ENCODE assay signal across 22 mouse cellular contexts in genomic region chr10:51173619-51174018, GRCm38 (mm10).
DNase-seq lines count a peak whose midpoint lies in the region; ATAC-seq and TF ChIP-seq lines count a peak whose summit lies in the region.
"Had no signal": no experiment of that assay in that cellular context is flagged by ENCODE, and none has a peak within 500 bp of the region (broad histone marks: within the 10 kb centered on the region; RNA-seq: fewer than 3 reads in every experiment).

No protein-coding gene starts in this region.

- H3K36me3 ChIP-seq in kidney, postnatal 0 days (ENCODE audit: insufficient read depth, low read length): no peaks in the 10 kb centered on the region
- H3K36me3 ChIP-seq in lung, embryonic 16.5 days (ENCODE audit: control insufficient read depth, insufficient read depth, low read length): no peaks in the 10 kb centered on the region
- H3K36me3 ChIP-seq in intestine, embryonic 16.5 days (ENCODE audit: control insufficient read depth, insufficient read depth, low read length): no peaks in the 10 kb centered on the region
- H3K36me3 ChIP-seq: embryonic facial prominence, embryonic 13.5 days; hindbrain, embryonic 12.5 days; hindbrain, embryonic 15.5 days had no signal

- POLR2A ChIA-PET in Patski (lab: Charles Lee): no interaction called here

- no peak overlapping the region for H3K4me3 ChIP-seq in kidney, postnatal 0 days (replicated peaks; ENCODE audit: low read depth, low read length)
- no peak overlapping the region for H3K4me3 ChIP-seq in lung, embryonic 16.5 days (ENCODE audit: low read length)
- no peak overlapping the region for H3K4me3 ChIP-seq in lung, adult 2 months (replicated peaks; ENCODE audit: extremely low read depth, low read depth, low read length)
- no peak overlapping the region for H3K4me3 ChIP-seq in intestine, embryonic 16.5 days (ENCODE audit: low read length)
- H3K4me3 ChIP-seq: embryonic facial prominence, embryonic 13.5 days; gastrocnemius, adult 2 months; hindbrain, embryonic 12.5 days; hindbrain, embryonic 15.5 days had no signal

- no peak for ATAC-seq in kidney, postnatal 0 days (replicated peaks; ENCODE audit: low FRiP score, low read depth)
- ATAC-seq in lung, embryonic 16.5 days (ENCODE audit: low read depth): peak; percentile 49; the same call in 1 of the 2 replicates
- ATAC-seq in Patski: peak; percentile 76
- ATAC-seq in intestine, embryonic 16.5 days: no peak
- ATAC-seq: CD4-positive, CD25-positive, alpha-beta regulatory T cell, adult 4 months; forebrain, embryonic 14.5 days; forebrain, postnatal 0 days had no signal

- CTCF ChIA-PET in Patski (lab: Charles Lee): no interaction called here

- no peak overlapping the region for H3K9ac ChIP-seq in kidney, postnatal 0 days (ENCODE audit: low read depth, low read length)
- no peak overlapping the region for H3K9ac ChIP-seq in lung, embryonic 16.5 days (ENCODE audit: low read length)
- H3K9ac ChIP-seq in intestine, embryonic 16.5 days (ENCODE audit: low read depth, low read length): no peak overlapping the region
- H3K9ac ChIP-seq: embryonic facial prominence, embryonic 13.5 days; forebrain, postnatal 0 days; hindbrain, embryonic 12.5 days; hindbrain, embryonic 15.5 days had no signal

- H3K4me2 ChIP-seq in kidney, postnatal 0 days (ENCODE audit: low read length): no peak overlapping the region
- no peak overlapping the region for H3K4me2 ChIP-seq in lung, embryonic 16.5 days (ENCODE audit: low read depth, low read length)
- no peak overlapping the region for H3K4me2 ChIP-seq in intestine, embryonic 16.5 days (ENCODE audit: low read depth, low read length)
- H3K4me2 ChIP-seq: embryonic facial prominence, embryonic 13.5 days; heart, embryonic 11.5 days; hindbrain, embryonic 12.5 days; hindbrain, embryonic 15.5 days had no signal

- no peaks in the 10 kb centered on the region for H3K4me1 ChIP-seq in kidney, postnatal 0 days (replicated peaks; ENCODE audit: insufficient read depth, low read length)
- H3K4me1 ChIP-seq in lung, embryonic 16.5 days (replicated peaks; ENCODE audit: control insufficient read depth, insufficient read depth, low read length): no peaks in the 10 kb centered on the region
- no peaks in the 10 kb centered on the region for H3K4me1 ChIP-seq in lung, adult 2 months (ENCODE audit: control insufficient read depth, insufficient read depth, low read length)
- no peaks in the 10 kb centered on the region for H3K4me1 ChIP-seq in intestine, embryonic 16.5 days (ENCODE audit: control insufficient read depth, insufficient read depth, low read length)
- H3K4me1 ChIP-seq: embryonic facial prominence, embryonic 13.5 days; hindbrain, embryonic 12.5 days; hindbrain, embryonic 15.5 days had no signal

- H3K27me3 ChIP-seq in kidney, postnatal 0 days (ENCODE audit: insufficient read depth, low read length): no peaks in the 10 kb centered on the region
- no peaks in the 10 kb centered on the region for H3K27me3 ChIP-seq in lung, embryonic 16.5 days (ENCODE audit: control insufficient read depth, insufficient read depth, low read depth, low read length)
- no peaks in the 10 kb centered on the region for H3K27me3 ChIP-seq in Patski
- no peaks in the 10 kb centered on the region for H3K27me3 ChIP-seq in intestine, embryonic 16.5 days (replicated peaks; ENCODE audit: control insufficient read depth, insufficient read depth, low read length)
- H3K27me3 ChIP-seq: embryonic facial prominence, embryonic 13.5 days; hindbrain, embryonic 12.5 days; hindbrain, embryonic 15.5 days had no signal

- in situ Hi-C loops in Patski (cut with MboI; ENCODE audit: low pct_unique_long_range_greater_than_20kb): no loop called here

- no peak for TF ChIP-seq POLR2A in lung, adult 2 months (IDR thresholded peaks at IDR 0.05; ENCODE audit: borderline replicate concordance, extremely low read depth, low read depth, low read length)

- no peak for TF ChIP-seq CTCF in kidney, postnatal 0 days (IDR thresholded peaks at IDR 0.05; ENCODE audit: low read depth)
- no peak for TF ChIP-seq CTCF in lung, adult 2 months (IDR thresholded peaks at IDR 0.05; ENCODE audit: insufficient read depth, low read length)
- TF ChIP-seq CTCF in Patski (IDR thresholded peaks at IDR 0.05): no peak

- peak; percentile 17 for DNase-seq in kidney, postnatal 0 days (ENCODE audit: low spot score)
- DNase-seq in kidney, postnatal 36 days: no peak
- DNase-seq in lung, adult 2 months: no peak
- DNase-seq in Patski (ENCODE audit: low read depth, low spot score): peak; percentile 28
- DNase-seq: adrenal gland, adult 2 months; adrenal gland, postnatal 14 days; cerebellum, adult 11 months; cerebellum, adult 2 months; cerebellum, adult 9-11 months; cerebellum, postnatal 25 days; forebrain, postnatal 0 days; gastrocnemius, adult 2 months; gastrocnemius, postnatal 14 days; heart, adult 11 months had no signal

- no peak overlapping the region for H3K27ac ChIP-seq in kidney, postnatal 0 days
- H3K27ac ChIP-seq in lung, embryonic 16.5 days (ENCODE audit: low read length): no peak overlapping the region
- no peak overlapping the region for H3K27ac ChIP-seq in intestine, embryonic 16.5 days (ENCODE audit: low read length)
- H3K27ac ChIP-seq: embryonic facial prominence, embryonic 13.5 days; gastrocnemius, adult 2 months; hindbrain, embryonic 12.5 days; hindbrain, embryonic 15.5 days had no signal

- H3K9me3 ChIP-seq in kidney, postnatal 0 days (replicated peaks; ENCODE audit: low read length): no peaks in the 10 kb centered on the region
- H3K9me3 ChIP-seq in lung, embryonic 16.5 days (ENCODE audit: control insufficient read depth, low read length): no peaks in the 10 kb centered on the region
- H3K9me3 ChIP-seq in intestine, embryonic 16.5 days (ENCODE audit: control insufficient read depth, low read length): no peaks in the 10 kb centered on the region
- H3K9me3 ChIP-seq: embryonic facial prominence, embryonic 13.5 days; hindbrain, embryonic 12.5 days; hindbrain, embryonic 15.5 days had no signal

- 58% methylated on average over 3 of the region's 3 CpGs for WGBS in kidney, postnatal 0 days
- 34% methylated on average over 3 of the region's 3 CpGs for WGBS in lung, embryonic 16.5 days
- WGBS in lung, adult 2 months: 51% methylated on average over 3 of the region's 3 CpGs
- 40% methylated on average over 3 of the region's 3 CpGs for WGBS in intestine, embryonic 16.5 days

Comparison
In these comparisons a context has a peak if more than half of its experiments do, and no peak if none do; other contexts are left out.
1. DNase-seq: peak in kidney, postnatal 0 days (single experiment) and Patski (single experiment); none in kidney, postnatal 36 days (0 of 2) and lung, adult 2 months (single experiment).
2. ATAC-seq: peak in lung, embryonic 16.5 days (single experiment) and Patski (single experiment); none in kidney, postnatal 0 days (single experiment) and intestine, embryonic 16.5 days (single experiment).